Mouse (Mus musculus) mouse embryonic stem cell (cell line): ENCODE results near the gene Limch1.

Experiments used
- in situ Hi-C, 2 experiments: fragments of 300-500 bp; cut with MboI; formaldehyde crosslinking; loops; 1 replicate in 1 of 2; 3 replicates in 1 of 2; pipeline ENCODE4 v1.14.3; 2019 to 2020; ENCODE audit warnings: low sequenced_read_pairs in 2 of 2, low pct_unique_long_range_greater_than_20kb in 1 of 2, mixed read lengths in 1 of 2; ENCODE audit not compliant: unreplicated experiment in 1 of 2

The Limch1 gene

DNA sequence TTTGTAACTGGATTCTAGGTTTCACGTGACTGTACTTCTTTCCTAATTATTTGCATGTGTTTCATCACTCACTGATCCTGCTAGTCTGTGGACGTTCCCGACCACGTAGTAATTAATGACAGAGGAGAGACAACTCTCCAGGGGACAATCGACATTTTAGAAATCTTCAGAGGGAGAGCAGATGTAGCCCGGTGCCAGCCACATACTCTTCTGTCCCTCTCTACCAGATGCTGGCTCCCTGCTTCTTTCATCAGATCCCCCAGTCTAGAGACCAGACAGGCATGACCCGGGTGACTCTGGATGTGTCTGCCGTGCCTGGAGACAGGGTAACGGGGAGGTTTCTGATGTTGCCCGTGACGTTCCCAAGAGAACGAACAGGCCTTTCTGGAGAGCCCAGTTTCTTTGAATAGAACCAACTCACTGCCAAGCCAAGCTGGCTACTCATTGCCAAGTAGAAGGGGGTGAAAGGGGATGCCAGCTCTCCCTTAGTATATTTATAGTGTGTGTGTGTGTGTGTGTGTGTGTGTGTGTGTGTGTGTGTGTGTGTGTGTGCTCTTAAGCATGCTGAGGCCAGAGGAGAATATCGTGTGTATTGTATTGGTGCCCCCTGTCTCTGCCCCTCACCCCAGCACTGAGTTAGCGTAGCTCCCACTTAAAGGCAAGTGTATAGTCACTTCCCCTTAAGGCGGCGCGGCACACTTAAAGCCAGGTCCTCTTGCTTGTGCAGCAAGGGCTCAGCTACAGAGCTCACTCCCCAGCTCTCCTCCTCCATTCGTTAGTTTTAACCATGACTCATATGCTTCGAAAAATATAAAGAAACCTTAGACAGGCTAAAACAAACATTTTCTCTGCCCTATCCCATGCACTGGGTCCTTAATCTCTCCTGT, 233.9 kb downstream of the Limch1 start:
- in situ Hi-C loops, result no loop called here

DNA sequence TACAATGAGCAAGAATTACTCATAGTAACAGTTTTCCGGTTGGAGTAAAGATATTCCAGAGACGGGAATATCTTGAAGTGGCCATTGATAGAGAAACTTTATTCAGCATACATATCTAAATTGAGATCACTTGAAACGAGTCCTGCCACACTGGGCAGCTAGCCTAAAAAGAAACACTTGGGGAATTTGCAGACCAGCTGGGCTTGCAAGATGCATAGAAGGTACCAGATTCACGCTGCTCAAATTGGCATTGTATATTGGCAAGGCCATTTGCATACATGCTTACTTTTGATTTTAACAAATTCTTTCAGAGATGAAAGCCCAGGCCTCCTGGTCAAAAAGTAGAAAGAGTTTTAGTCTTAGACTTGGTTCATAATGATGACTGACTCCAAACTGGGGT, 235.2 kb downstream of the Limch1 start:
- in situ Hi-C loops, result no loop called here

DNA sequence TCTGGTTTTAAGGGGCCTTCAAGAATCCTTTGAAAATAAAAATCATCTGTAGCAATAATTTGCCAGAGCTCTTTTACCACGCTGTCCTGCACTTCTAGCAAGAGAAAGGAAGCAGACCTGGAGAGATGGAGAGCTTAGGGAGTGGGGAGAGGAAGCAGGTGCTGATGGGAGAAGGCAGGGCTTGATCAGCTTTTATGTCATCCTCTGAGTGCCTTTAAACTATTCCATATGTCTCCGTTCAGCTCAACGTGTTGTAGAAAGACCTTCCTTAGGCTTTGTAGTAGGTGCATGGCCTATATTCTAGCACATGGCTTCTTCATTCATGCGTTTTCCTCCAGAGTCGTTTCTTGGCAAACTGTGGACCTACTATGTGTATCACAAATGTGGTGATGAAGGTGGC, 237.5 kb downstream of the Limch1 start:
- in situ Hi-C loops, result no loop called here

DNA sequence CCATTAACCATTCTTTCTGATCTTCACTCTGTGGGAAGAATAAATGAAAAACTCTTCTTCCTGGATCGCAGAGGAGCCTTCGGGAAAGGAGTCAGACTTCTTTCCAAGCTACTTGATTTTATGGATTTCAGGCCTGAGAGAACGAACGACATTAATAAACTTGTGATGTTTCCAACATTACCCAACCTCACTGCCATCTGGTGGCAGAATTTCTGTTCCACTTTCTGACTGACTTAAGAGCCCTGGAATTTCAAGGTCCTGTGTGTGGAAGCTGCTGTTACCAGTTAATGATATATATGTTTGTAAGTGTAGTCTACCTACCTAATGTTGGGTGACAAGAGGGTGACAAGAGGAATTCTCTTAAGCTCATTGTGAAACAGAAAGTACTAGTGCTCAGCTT, 243.3 kb downstream of the Limch1 start:
- in situ Hi-C loops, result no loop called here

DNA sequence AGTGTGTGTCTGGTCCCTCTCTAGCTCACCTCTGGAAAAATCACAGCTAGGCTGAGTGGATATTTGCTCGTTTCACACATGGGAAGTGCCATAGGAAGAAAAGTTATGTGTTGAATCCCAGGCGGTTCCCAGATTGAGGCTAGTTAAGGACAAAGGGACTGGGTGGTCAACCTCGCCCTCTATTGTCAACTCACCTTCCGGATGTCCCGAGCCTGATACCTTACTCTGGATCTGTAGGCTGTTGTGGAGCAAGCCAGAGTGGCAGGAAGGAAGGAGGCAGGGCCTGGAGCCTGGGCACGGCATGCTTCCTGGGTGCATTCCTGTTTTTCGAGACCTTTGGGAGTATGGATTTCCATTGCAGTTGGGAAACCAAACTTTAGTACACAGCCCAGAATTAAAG, 243.9 kb downstream of the Limch1 start:
- in situ Hi-C loops, result no loop called here

DNA sequence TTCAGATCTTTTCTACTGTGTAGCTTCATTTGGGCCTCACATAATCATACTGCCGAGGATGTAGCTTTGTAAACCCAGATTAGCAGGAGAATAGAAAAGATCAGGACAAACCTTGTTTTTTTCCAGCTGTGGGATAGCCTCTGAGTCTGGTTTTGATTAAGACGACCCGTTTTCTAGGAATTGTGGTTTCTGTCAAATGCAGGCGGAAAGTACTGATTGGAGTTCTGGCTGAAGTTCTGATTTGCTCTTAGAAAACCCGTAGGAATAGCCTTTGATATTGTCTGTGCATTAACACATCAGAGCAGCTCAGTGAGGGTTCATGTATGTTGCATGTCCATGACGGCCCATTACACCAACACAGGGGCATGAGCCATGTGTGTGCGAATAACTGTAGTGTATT, 246.8 kb downstream of the Limch1 start:
- in situ Hi-C loops, result loop anchor here in 1 of 2 experiments (10.0 kb wide), 1 partner anchor 278 kb away; no protein-coding TSS in a partner anchor

DNA sequence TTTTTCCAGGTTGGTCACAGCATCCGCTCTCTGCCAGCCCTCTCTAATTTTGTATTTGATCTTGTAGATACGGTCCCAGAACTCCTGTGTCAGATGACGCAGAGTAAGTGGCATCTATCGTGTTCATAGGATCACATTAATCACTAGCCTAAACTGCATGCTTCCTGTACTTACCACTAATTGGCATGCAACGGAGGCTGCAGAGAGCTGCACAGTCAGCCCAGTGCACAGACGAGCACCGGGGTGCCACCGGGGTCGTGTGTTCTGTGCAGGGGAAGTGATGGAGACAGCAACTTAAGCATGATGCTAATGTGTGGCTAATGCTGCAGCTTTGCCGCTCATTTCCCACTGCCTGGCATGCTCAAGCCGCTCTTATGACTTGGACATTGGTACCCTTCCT, 247.4 kb downstream of the Limch1 start:
- in situ Hi-C loops, result loop anchor here in 1 of 2 experiments (10.0 kb wide), 1 partner anchor 278 kb away; no protein-coding TSS in a partner anchor

DNA sequence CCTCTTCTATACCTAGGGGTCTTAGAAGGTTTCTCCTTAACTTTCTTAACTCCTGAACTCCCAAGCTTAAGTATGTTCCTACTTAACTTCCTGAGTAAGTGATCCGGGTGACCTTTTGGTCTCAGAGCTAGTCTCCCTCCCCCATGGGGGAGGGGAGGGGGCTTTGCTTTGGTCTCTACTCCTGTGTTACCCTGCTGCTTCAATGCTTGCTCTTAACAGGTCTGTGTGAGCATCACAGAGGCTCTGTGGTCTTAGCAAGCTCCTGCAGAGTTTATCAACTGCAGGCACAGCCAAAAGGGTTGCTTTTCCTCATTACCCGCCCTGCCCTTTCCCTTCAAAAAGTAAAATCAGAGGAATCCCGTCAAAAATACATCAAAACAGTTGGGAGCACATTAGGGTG, 250.5 kb downstream of the Limch1 start:
- in situ Hi-C loops, result loop anchor here in 1 of 2 experiments (10.0 kb wide), 1 partner anchor 281 kb away; no protein-coding TSS in a partner anchor

DNA sequence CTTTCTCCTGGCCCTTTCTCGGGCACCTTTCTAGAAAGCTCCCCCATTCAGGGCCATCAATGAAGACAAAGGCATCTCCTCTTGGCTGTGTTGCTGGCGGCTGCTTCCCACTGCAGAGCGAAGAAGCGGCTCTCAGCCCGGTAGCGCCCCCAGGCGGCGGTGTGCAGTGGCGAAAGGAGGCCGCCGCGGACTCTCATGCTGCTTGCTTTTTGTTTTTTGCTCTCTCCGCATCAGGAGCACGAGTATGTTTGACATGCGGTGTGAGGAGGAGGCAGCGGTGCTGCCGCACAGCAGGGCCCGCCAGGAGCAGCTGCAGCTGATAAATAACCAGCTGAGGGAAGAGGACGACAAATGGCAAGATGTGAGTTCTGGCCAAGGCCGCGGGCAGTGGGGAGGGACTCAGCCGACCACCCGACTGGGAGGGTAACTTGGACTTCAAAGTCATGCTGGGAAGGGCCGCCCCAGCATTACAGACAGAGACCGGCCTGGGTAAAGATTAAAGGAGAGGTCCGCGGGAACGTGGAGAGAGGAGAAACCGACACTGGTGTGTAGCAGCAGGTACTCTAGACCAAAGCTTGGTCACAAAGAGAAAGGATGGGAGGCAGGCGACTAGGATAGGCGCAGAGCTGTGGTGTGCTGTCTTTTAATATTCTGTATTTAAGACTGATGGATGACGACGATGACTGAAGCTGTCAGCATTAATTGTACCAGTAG, 251.4 kb downstream of the Limch1 start:
- in situ Hi-C loops, result loop anchor here in 1 of 2 experiments (10.0 kb wide), 1 partner anchor 282 kb away; no protein-coding TSS in a partner anchor

DNA sequence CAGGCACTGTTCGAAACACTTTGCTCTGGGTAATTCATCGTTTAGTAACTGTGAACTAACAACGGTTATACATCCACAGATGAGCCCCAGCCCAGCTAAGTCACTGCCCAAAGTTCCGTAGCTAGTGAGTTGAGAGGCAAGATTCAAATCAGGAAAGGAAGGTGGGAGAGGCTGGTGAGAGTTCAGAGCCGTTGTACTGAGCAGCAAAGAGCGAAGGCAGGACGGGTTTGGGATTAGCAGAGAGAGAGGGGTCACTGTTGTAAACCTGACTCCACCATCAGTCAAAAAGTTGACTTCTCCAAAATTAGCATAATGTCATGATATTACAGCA, 251.9 kb downstream of the Limch1 start:
- in situ Hi-C loops, result loop anchor here in 1 of 2 experiments (10.0 kb wide), 1 partner anchor 283 kb away; no protein-coding TSS in a partner anchor

DNA sequence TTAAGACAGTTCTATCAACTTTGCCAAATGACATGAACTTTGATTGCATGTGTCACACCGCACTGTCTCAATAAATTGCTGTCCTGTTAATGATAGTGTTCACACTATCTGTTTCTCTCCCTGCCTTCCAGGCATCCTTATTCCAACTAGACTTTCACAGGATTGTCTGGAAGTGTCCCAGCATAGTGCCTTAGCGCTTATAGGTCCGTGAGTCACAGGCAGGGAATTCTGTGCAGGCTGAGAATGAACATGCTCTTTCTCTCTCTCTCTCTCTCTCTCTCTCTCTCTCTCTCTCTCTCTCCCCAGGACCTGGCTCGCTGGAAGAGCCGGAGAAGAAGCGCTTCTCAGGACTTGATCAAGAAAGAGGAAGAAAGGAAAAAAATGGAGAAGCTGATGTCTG, 252.7 kb downstream of the Limch1 start:
- in situ Hi-C loops, result loop anchor here in 1 of 2 experiments (10.0 kb wide), 1 partner anchor 284 kb away; no protein-coding TSS in a partner anchor

DNA sequence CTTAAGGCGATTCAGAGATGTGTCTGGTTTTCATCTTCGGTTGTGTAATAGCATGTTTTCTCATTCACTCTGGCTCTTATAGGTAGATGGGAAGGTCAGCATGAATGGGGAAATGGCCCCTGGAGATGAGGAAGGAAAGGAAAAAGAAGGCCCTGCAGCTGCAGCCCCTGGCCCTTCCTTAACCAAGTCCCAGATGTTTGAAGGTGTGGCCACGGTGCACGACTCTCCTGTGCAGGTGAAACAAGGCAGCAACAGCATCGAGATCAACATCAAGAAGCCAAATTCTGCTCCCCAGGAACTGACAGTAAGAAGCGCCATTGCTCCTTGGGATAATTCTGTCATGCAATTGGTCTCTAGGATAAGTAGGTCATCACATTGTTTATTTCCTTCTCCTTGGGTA, 256.7 kb downstream of the Limch1 start:
- in situ Hi-C loops, result loop anchor here in 1 of 2 experiments (5.0 kb wide), 1 partner anchor 310 kb away; no protein-coding TSS in a partner anchor

DNA sequence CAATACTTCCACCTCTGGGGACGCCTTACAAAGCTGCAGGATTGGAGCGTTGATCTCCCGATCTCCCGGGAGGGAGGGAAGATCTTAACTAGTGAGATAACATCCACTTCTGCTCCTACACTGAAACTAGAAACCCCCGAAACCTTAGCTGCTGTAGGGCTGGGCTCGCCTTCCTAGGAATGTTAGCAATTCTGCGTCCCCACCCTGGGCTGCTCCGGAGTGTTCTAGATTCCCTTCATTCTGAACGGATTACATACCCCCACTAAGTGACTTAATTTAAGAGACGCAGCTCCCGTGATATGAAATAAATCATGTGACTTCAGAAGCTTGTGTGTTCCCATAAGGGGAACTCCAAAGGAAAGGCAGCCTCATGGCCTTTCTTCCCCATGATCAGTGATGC, 259.0 kb downstream of the Limch1 start:
- in situ Hi-C loops, result loop anchor here in 1 of 2 experiments (5.0 kb wide), 1 partner anchor 312 kb away; no protein-coding TSS in a partner anchor

DNA sequence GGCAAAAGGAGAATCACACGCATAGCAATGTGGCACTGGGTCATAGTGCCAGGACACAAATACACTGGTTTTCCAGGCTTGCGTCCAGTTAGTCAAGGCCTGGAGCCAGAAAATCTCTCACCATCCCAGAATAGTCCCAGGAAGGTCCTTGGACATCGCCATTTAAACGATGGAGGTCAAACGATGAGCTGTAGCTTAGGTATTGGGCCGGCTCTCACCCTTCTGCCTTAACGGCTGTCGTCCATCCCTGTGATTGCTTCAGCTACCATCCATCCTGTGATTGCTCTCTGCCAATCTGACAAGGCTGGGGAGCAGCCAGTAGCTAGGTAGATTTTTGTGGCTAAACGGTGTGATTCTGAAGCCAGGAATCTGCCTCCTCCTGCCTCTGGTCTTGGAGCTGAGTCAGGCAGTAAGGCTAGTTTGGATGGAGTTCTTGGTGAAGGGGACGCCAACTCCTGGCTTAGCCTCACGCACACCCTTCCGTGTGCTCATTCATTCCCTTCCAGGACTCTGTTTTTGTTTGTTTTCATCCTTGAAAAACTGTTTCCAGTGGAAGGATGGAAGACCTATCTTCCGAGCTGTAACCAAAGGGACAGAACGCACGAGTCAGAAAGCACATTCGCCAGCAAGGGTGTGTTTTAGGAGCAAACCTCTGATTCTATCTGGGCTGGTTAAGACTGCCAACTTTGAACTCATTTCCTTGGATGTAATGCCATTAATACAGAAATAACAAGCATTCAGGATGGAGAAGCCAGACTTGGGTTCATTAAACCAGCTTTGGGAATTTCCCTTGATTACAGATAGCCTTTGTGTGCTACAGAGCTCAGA, 265.6 kb downstream of the Limch1 start:
- in situ Hi-C loops, result no loop called here

DNA sequence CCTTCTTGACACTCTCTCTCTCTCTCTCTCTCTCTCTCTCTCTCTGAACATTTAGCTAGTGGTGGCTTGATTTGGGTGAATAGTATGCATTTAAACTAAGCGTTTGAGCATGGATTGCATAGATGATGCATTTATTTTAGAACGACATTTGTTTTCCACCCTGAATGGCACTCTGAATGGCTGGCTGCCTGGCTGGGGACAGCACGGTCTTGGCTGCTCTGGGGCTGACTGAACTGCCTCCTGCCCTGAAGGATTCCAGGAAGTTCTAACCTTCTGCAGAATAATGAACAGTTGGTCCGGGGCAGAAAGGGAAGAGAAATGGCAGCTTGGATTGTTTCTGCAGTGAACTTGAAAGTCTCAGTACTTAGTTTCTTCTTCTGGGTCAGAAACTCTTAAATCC, 266.4 kb downstream of the Limch1 start:
- in situ Hi-C loops, result no loop called here

DNA sequence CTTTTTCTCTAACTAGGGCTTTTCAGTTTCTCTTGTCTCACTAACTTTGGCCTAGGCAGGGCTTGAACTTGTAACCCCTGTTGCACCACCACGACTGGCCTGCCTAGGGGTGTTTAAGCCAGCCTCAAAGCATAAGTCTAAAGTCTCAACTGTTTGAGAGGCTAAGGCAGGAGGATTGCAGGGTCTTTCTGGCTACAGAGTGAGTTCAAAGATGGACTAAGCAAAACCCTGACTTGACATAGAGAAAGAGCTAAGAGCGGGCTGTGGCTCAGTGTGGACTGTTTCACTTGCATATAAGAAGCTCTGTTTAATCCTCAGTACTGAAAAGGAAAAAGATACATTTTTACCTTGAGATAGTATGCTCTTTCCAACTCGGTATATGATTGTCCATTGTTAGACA, 268.3 kb downstream of the Limch1 start:
- in situ Hi-C loops, result no loop called here

DNA sequence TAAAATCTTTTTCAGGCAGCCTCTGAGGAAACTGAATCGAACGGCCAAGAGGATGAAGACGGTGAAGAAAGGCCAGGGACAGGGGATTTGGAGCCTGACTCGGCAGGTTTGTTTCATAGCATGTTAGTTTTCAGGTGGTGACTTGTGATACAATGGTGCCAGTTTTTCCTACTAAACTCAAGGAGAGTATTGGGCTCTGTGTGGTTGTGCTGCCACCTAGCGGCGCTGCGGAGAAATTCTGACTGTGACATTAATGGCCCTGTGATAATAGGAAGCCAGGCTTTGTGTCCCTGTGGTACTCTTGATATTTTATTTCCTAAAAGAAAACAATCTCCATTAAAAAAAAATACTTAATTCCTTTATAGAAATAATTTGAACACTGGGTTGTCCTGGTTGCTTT, 270.8 kb downstream of the Limch1 start:
- in situ Hi-C loops, result no loop called here

DNA sequence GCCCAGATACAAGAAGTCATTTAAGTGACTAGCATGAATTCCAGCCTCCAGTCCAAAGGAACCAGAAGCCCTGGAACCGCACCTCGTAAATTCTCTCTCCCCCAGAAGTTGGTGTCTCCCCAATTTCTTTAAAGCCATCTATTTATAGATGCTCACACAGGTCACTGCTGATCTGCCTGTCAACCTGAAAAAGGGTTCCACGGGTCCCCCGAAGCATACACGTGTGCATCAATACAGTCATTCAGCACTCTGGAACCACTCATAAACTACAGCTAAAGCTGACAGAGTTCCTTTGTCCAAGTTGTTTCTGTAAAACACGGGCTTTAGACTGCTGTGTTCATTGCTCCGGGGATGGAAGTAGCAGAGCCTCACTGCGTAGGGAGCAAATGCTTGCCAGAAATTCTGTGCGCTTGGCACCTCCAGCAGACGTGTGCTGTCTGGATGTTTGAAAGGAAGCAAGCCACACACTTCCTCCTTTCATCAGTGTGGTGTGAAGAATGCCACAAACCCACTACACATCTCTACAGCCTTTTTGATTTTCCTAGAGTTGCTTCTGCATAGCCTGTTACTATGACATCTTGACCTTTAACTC, 278.9 kb downstream of the Limch1 start:
- in situ Hi-C loops, result loop anchor here in 1 of 2 experiments (10.0 kb wide), 1 partner anchor 320 kb away; no protein-coding TSS in a partner anchor
